Mouse (Mus musculus) bone marrow macrophage, adult 2 months (primary cell): ENCODE measurements around the gene Birc6. TPM values are rescaled to one million over a fixed set of nuclear protein-coding genes. Genes with fewer than 3 reads are reported as not detected.
"Not testable (repeated sequence)": the region's sequence is repeated elsewhere in the genome, so short reads cannot be mapped to it uniquely, and the experiment has no call there.

Source experiments
- H3K27ac ChIP-seq: 2 replicates; pipeline ENCODE4 v1.5.1; 2012; ENCODE audit warnings: low read depth, low read length; ENCODE audit not compliant: insufficient read depth
- H3K4me1 ChIP-seq: 2 replicates; pipeline ENCODE4 v1.6.1; 2012; ENCODE audit warnings: low read length; ENCODE audit not compliant: control insufficient read depth, insufficient read depth
- H3K4me3 ChIP-seq: 2 replicates; pipeline ENCODE4 v1.5.1; 2012; ENCODE audit warnings: mild to moderate bottlenecking, low read length, moderate library complexity; ENCODE audit not compliant: insufficient read depth
- CTCF ChIP-seq: IDR thresholded peaks from 2 replicates; pipeline ENCODE4 v1.5.1; 2012; ENCODE audit warnings: low read depth, mild to moderate bottlenecking, low read length, moderate library complexity
- POLR2A ChIP-seq: IDR thresholded peaks from 2 replicates; pipeline ENCODE4 v1.6.1; 2012; ENCODE audit warnings: mild to moderate bottlenecking, low read depth, low read length, borderline replicate concordance
- polyA plus RNA-seq: library from polyadenylated mRNA; stranded (reverse); fragments of >200 nt; gene quantifications from 2 replicates; pipeline ENCODE4 v1.2.4, GENCODE M21; 2012; ENCODE audit not compliant: missing spikeins, insufficient read depth, insufficient read length

Birc6 gene
- polyA plus RNA-seq, 1 experiment, result 73.1 TPM

DNA sequence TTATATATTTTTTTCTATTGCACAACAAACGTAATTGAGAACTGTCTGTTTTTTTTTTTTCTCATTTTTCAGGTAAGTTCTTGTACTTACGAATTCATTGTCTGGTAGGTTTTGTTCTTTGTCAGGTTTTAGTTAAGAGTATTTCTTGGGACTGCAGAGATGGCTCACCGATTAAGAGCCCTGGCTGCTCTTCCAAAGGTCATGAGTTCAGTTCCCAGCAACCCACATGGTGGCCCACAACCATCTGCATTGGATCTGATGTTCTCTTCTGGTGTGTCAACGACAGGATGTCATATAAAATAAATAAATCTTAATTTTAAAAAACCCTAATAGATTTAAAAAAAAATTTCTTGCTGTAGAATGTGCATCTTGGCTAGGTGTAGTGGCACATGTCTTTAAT, 161.3 kb downstream of the Birc6 start:
- no peak for TF ChIP-seq POLR2A
- TF ChIP-seq CTCF, result no peak
- peaks cover 6% of the 10 kb centered on the region; the same call in 1 of the 2 replicates for H3K4me1 ChIP-seq

GRCm38 (mm10) chr17:74701661-74702060, 173.6 kb downstream of the Birc6 start:
- not testable (repeated sequence) for H3K4me3 ChIP-seq, H3K27ac ChIP-seq, H3K4me1 ChIP-seq

More for the DNA sequence above, 161.3 kb downstream of the Birc6 start:
- Histone ChIP-seq H3K4me3 (no peak overlapping the region), H3K27ac (no peak overlapping the region)

DNA sequence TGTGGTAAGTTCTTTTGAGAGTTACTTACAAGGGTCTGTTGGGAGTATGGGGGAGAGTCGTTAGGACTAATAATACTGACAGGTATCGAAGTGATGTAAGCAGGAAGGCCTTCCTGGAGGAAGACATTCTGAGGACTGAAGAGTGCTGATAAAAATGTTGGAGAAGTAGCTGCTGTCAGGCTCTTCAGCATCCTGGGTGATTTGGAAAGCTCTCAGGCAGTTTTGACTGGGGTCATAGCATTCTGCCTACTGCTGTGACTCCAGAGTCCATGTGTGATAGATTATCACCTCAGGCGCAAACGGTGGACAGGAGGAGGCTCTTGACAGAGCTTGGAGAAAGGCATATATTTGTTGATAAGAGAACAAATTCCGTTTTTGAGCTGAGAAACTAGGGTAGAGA, 177.4 kb downstream of the Birc6 start:
- Histone ChIP-seq H3K27ac (no peak overlapping the region), H3K4me3 (no peak overlapping the region), H3K4me1 (peaks cover 11% of the 10 kb centered on the region)
- TF ChIP-seq CTCF, result no peak
- TF ChIP-seq POLR2A, result no peak

DNA sequence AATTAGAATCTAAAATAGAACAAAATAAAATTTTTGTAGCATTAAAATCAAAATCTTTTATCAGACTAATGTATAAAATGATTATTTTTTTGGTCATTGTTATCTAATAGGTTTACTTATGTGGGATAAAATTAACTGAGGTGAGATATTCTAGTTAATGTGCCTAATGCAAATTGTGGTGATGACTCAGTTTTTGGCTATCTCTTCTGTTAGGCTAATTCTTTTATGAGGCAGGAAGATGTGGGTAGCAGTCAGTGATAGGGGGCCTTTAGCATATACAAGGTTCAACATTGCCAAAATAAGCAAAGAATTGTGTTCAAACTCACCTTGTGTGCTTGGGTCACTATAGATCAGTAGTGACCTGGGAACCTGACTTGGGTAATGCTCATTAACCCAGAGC, 178.5 kb downstream of the Birc6 start:
- Histone ChIP-seq H3K27ac (no peak overlapping the region), H3K4me1 (peaks cover 19% of the 10 kb centered on the region), H3K4me3 (no peak overlapping the region)
- TF ChIP-seq CTCF, result no peak

DNA sequence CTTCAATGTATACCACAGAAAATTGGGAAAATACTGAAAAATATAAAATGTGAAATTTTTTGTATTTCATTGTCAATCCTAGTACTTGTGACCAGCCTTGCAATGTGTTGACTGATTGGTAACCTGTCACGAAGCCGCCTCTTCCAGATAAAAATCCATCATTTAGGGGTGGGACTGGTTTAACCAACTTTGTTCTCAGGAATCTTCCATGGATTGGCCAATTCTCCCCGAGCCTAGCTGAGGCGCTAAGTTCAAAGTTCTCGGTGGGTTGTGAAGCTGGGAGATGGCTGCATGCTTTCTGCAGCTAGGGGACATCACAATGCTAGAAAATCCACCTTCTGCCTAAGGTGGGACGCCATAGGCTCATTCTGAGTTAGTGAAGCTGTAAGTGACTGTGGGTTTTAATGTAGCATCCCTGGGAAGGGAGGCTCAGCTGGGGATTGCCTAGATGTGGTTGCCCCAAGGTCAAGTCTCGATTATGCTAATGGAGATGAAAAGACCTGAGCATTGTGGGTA, 179.6 kb downstream of the Birc6 start:
- no peak for TF ChIP-seq POLR2A
- no peak for TF ChIP-seq CTCF

GRCm38 (mm10) chr17:74710731-74711130, 182.6 kb downstream of the Birc6 start:
- H3K27ac ChIP-seq, result peak overlapping the region; percentile 86
- TF ChIP-seq POLR2A (no peak), CTCF (no peak)
- H3K4me3 ChIP-seq, result no peak overlapping the region
- peaks cover 31% of the 10 kb centered on the region for H3K4me1 ChIP-seq

More for the DNA sequence above, 179.6 kb downstream of the Birc6 start:
- H3K4me1 ChIP-seq, result peaks cover 22% of the 10 kb centered on the region
- no peak overlapping the region for H3K4me3 ChIP-seq
- no peak overlapping the region for H3K27ac ChIP-seq

- H3K27ac ChIP-seq, result peak overlapping the region; percentile 86
- TF ChIP-seq CTCF (no peak), POLR2A (no peak)
- no peak overlapping the region for H3K4me3 ChIP-seq
- H3K4me1 ChIP-seq, result peaks cover 35% of the 10 kb centered on the region
Measured at GRCm38 (mm10) chr17:74711627-74712026, 183.5 kb downstream of the Birc6 start.

GRCm38 (mm10) chr17:74715128-74715527, 187.0 kb downstream of the Birc6 start:
- TF ChIP-seq CTCF (no peak), POLR2A (no peak)
- H3K4me3 ChIP-seq, result no peak overlapping the region
- H3K27ac ChIP-seq, result no peak overlapping the region
- peaks cover 32% of the 10 kb centered on the region for H3K4me1 ChIP-seq

GRCm38 (mm10) chr17:74715724-74716123, 187.6 kb downstream of the Birc6 start:
- H3K4me3 ChIP-seq, result no peak overlapping the region
- TF ChIP-seq POLR2A, result no peak
- no peak for TF ChIP-seq CTCF

DNA sequence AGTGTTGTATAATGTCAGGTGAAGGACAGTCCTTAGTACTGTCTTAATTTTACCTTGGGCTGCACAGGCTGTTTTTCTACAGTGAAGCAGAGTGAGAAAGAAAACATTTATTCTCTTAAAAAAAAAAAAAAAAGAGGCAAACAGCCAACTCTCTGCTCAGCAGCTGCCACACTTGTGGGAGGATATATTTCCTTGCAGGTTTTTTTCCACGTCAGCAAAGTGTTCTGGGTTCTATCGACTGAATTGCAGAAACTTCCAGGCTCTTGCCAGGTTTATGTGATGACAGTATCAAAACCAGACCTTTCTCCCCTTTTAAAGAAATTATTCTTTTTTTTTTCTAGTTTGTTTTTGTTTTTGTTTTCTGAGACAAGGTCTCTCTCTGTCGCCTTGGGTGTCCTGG, 188.5 kb downstream of the Birc6 start:
- TF ChIP-seq POLR2A (no peak), CTCF (no peak)
- H3K4me3 ChIP-seq, result peak overlapping the region; percentile 87; the same call in 1 of the 2 replicates
- peak overlapping the region; percentile 67 for H3K27ac ChIP-seq

More at GRCm38 (mm10) chr17:74715724-74716123, 187.6 kb downstream of the Birc6 start:
- Histone ChIP-seq H3K27ac (no peak overlapping the region), H3K4me1 (peaks cover 26% of the 10 kb centered on the region)

DNA sequence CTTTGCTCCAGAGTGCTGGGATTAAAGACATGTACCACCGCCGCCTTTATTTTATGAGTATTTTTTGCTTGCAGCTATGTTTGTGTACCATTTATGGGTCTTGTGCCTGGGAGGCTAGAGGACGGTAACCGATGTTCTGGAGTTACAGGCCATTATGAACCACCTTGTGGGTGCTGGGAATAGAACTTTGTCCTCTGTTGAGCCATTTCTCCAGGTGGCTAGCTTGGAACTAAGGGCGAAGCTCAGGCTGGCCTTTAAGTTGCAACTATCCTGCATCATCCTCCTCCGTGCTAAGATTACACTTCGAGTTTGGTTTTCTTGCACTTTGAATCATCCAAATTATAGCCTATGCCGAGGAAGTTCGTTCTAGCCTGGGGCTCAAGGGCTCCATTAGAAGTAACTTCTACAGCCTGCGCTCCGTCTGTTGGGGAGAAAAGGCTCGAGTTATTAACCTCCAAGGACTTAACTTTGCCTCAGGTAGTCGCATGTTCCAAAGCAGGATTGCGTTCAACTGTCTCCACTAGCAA, 189.1 kb downstream of the Birc6 start:
- no peak for TF ChIP-seq POLR2A
- TF ChIP-seq CTCF, result no peak
- H3K4me3 ChIP-seq, result peak overlapping the region; percentile 87
- H3K4me1 ChIP-seq, result peaks cover 18% of the 10 kb centered on the region
- peak overlapping the region; percentile 67 for H3K27ac ChIP-seq

More for the DNA sequence above, 188.5 kb downstream of the Birc6 start:
- peaks cover 20% of the 10 kb centered on the region for H3K4me1 ChIP-seq
